Mouse (Mus musculus): ENCODE measurements around the gene Dcst2. TPM values are rescaled to one million over a fixed set of nuclear protein-coding genes. Genes with fewer than 3 reads are reported as not detected.

Gene Dcst2
- not detected in 2 replicates for total RNA-seq (2012; rRNA removed)

DNA sequence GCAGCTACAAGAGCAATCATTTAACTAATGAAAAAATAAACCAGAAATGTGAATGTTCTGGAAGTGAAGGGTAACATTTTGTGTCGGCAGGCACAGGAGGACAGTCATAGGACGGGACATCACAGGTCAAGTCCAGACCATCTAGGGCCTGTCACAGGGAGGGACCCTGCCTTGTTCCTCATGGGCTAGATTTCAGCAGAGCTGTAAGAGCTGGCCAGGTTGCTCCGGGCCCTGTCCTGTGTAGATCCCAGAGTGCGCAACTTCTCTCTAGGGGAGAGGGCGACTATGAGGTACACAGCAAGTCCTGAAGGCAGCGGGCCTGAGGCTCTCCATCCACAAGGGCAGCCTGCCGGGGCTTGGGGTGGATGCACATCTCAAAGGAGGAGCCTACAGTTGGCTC lies at the start of gene Dcst2:
TSS of gene Dcst2 (plus strand) at position 301 of the 400 bp plus-strand sequence.
- Histone ChIP-seq H3K4me3 (ENCODE audit: insufficient read depth in 1 of 2, low read depth in 1 of 2, low read length in 2 of 2, poor library complexity in 1 of 2, severe bottlenecking in 1 of 2) (no peak within 1 kb of the TSS), H3K36me3 (ENCODE audit: control insufficient read depth, insufficient read depth, low read length, poor library complexity, severe bottlenecking) (no peaks in the 10 kb centered on the region), H3K9me3 (ENCODE audit: control insufficient read depth, insufficient read depth, low read depth, low read length) (no peaks in the 10 kb centered on the region), H3K4me1 (ENCODE audit: control insufficient read depth in 2 of 2, insufficient read depth in 2 of 2, low read length in 2 of 2, poor library complexity in 1 of 2) (peaks cover 0 to 4% of the 10 kb centered on the region in 2 experiments; a peak in 1 of 4 replicates), H3K27ac (ENCODE audit: insufficient read depth, low read depth, low read length, poor library complexity, severe bottlenecking) (no peak within 1 kb of the TSS), H3K9ac (ENCODE audit: insufficient read depth, low read depth, low read length, poor library complexity, severe bottlenecking) (no peak within 1 kb of the TSS)
- in situ Hi-C loops (cut with MboI; ENCODE audit: low sequenced_read_pairs in 2 of 2, unreplicated experiment in 2 of 2): no loop called here
- TF ChIP-seq CHD2 (IDR thresholded peaks at IDR 0.05; ENCODE audit: low read depth, low read length): no peak
- no peak for TF ChIP-seq MAFK (IDR thresholded peaks at IDR 0.05; ENCODE audit: insufficient read depth, low read depth, low read length)
- TF ChIP-seq ZNF384 (IDR thresholded peaks at IDR 0.05; ENCODE audit: low read depth, low read length): no peak
- no peak for TF ChIP-seq ZC3H11A (IDR thresholded peaks at IDR 0.05; ENCODE audit: borderline replicate concordance, low read depth, low read length)
- no peak for TF ChIP-seq HCFC1 (IDR thresholded peaks at IDR 0.05; ENCODE audit: borderline replicate concordance, insufficient read depth, low read length)
- no peak for DNase-seq (ENCODE audit: low read depth, low spot score)

DNA sequence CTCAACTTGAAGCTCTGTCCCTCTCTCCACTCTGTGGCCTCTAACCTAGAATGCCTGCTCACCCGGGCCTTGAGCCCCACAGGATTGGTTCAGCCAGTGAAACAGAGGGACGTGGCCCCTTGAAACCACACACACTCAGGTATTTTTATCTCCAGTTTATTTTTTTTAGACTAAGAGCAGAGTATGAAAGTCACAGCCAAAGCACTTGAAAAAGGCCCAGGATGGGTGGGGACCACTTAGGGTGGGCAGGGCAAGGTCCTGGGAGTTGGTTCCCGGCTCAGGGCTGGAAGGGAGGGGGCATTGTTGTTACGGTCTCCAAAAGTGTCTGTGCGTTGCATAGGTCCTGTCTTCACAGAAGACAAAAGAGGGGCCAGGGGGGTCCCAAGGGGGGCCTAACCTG lies 47.4 kb upstream of the Dcst2 start:
- no peak for TF ChIP-seq ZNF384 (IDR thresholded peaks at IDR 0.05; ENCODE audit: low read depth, low read length)
- no peak for TF ChIP-seq MAFK (IDR thresholded peaks at IDR 0.05; ENCODE audit: insufficient read depth, low read depth, low read length)
- TF ChIP-seq ZC3H11A (IDR thresholded peaks at IDR 0.05; ENCODE audit: borderline replicate concordance, low read depth, low read length): no peak
- no peak for TF ChIP-seq CHD2 (IDR thresholded peaks at IDR 0.05; ENCODE audit: low read depth, low read length)
- no peak for TF ChIP-seq HCFC1 (IDR thresholded peaks at IDR 0.05; ENCODE audit: borderline replicate concordance, insufficient read depth, low read length)
- H3K27ac ChIP-seq (ENCODE audit: insufficient read depth, low read depth, low read length, poor library complexity, severe bottlenecking): no peak overlapping the region
- H3K9ac ChIP-seq (ENCODE audit: insufficient read depth, low read depth, low read length, poor library complexity, severe bottlenecking): no peak overlapping the region
- H3K4me1 ChIP-seq (ENCODE audit: control insufficient read depth in 2 of 2, insufficient read depth in 2 of 2, low read length in 2 of 2, poor library complexity in 1 of 2): peaks cover 0 to 22% of the 10 kb centered on the region in 2 experiments; a peak in 2 of 4 replicates
- no peak for DNase-seq (ENCODE audit: low read depth, low spot score)
- H3K4me3 ChIP-seq (ENCODE audit: insufficient read depth in 1 of 2, low read depth in 1 of 2, low read length in 2 of 2, poor library complexity in 1 of 2, severe bottlenecking in 1 of 2): 0 out of 4 replicates have a peak overlapping the region, but pooled peaks of 1 of the 2 experiments have one; percentile 4
- H3K36me3 ChIP-seq (ENCODE audit: control insufficient read depth, insufficient read depth, low read length, poor library complexity, severe bottlenecking): no peaks in the 10 kb centered on the region
- H3K9me3 ChIP-seq (ENCODE audit: control insufficient read depth, insufficient read depth, low read depth, low read length): no peaks in the 10 kb centered on the region
- in situ Hi-C loops (cut with MboI; ENCODE audit: low sequenced_read_pairs in 2 of 2, unreplicated experiment in 2 of 2): no loop called here

DNA sequence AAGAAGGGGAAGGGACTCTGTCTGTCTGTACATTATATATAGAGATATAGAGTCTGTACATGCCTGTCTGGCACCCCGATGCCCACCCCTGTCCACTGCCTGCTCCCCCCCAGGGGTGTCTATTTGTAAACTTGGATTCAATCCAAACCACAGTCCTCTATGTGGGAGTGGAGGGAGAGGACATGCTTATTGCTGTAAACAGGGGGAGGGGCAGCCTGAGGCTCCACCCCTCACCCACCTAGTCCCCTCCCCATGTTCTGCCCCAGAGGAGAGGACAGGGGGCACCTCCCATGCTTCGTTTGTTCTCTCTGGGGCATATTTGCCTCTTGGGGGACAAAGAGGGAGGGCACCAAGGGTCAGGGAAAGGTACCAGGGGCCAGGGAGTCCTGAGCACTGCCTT lies 47.0 kb upstream of the Dcst2 start:
- in situ Hi-C loops (cut with MboI; ENCODE audit: low sequenced_read_pairs in 2 of 2, unreplicated experiment in 2 of 2): no loop called here
- H3K4me1 ChIP-seq (ENCODE audit: control insufficient read depth in 2 of 2, insufficient read depth in 2 of 2, low read length in 2 of 2, poor library complexity in 1 of 2): peaks cover 0 to 22% of the 10 kb centered on the region in 2 experiments; a peak in 2 of 4 replicates
- TF ChIP-seq CHD2 (IDR thresholded peaks at IDR 0.05; ENCODE audit: low read depth, low read length) (no peak), ZNF384 (IDR thresholded peaks at IDR 0.05; ENCODE audit: low read depth, low read length) (no peak), ZC3H11A (IDR thresholded peaks at IDR 0.05; ENCODE audit: borderline replicate concordance, low read depth, low read length) (no peak), MAFK (IDR thresholded peaks at IDR 0.05; ENCODE audit: insufficient read depth, low read depth, low read length) (no peak), HCFC1 (IDR thresholded peaks at IDR 0.05; ENCODE audit: borderline replicate concordance, insufficient read depth, low read length) (no peak)
- H3K36me3 ChIP-seq (ENCODE audit: control insufficient read depth, insufficient read depth, low read length, poor library complexity, severe bottlenecking): no peaks in the 10 kb centered on the region
- no peak overlapping the region; the same call in 1 of the 2 replicates for H3K9ac ChIP-seq (ENCODE audit: insufficient read depth, low read depth, low read length, poor library complexity, severe bottlenecking)
- H3K27ac ChIP-seq (ENCODE audit: insufficient read depth, low read depth, low read length, poor library complexity, severe bottlenecking): 0 out of 2 replicates have a peak overlapping the region, but pooled peaks have one; percentile 7
- no peak for DNase-seq (ENCODE audit: low read depth, low spot score)
- no peaks in the 10 kb centered on the region for H3K9me3 ChIP-seq (ENCODE audit: control insufficient read depth, insufficient read depth, low read depth, low read length)
- H3K4me3 ChIP-seq (ENCODE audit: insufficient read depth in 1 of 2, low read depth in 1 of 2, low read length in 2 of 2, poor library complexity in 1 of 2, severe bottlenecking in 1 of 2): peak overlapping the region; percentile 50 to 66; a peak in 3 of 4 replicates

DNA sequence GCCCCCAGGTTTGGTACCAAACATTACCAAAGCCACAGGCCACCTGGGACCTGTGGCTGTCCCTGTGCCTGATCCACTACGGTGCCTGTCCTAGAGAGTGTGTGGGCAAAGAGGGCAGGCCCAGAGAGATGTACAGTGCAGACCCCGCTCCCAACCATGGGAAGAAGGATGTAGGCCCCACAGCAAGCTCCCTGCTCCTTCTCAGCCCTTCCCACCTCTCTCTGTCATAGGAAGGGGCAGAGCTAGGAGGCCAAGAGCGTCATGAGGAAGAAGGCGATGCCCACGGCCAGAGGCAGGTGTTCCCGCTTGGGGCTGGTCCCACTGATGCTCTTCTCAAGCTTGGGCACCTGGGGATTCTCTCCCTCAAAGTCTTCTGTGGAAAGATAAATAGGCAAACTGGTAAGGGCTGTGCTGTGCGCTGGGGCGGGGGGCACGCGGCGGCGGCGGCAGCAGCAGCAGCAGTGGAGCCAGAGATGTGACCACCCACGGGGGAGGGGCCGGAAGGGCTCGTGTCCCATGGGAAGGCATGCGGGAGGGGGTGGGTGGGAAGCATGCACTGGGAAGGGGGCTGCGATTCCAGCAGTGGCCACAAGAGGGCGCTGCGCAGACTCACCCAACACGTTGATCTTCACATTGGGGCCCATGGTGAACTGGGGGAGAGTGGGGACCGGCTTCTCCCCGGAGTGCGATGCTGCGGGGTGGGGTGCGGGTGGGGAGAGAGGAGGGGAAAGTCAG lies 46.4 kb upstream of the Dcst2 start:
- no peaks in the 10 kb centered on the region for H3K36me3 ChIP-seq (ENCODE audit: control insufficient read depth, insufficient read depth, low read length, poor library complexity, severe bottlenecking)
- H3K9me3 ChIP-seq (ENCODE audit: control insufficient read depth, insufficient read depth, low read depth, low read length): no peaks in the 10 kb centered on the region
- in situ Hi-C loops (cut with MboI; ENCODE audit: low sequenced_read_pairs in 2 of 2, unreplicated experiment in 2 of 2): no loop called here
- peak overlapping the region; percentile 50 to 66 for H3K4me3 ChIP-seq (ENCODE audit: insufficient read depth in 1 of 2, low read depth in 1 of 2, low read length in 2 of 2, poor library complexity in 1 of 2, severe bottlenecking in 1 of 2)
- no peak for DNase-seq (ENCODE audit: low read depth, low spot score)
- H3K27ac ChIP-seq (ENCODE audit: insufficient read depth, low read depth, low read length, poor library complexity, severe bottlenecking): 0 out of 2 replicates have a peak overlapping the region, but pooled peaks have one; percentile 7
- no peak for TF ChIP-seq ZC3H11A (IDR thresholded peaks at IDR 0.05; ENCODE audit: borderline replicate concordance, low read depth, low read length)
- TF ChIP-seq HCFC1 (IDR thresholded peaks at IDR 0.05; ENCODE audit: borderline replicate concordance, insufficient read depth, low read length): 0 out of 2 replicates have a peak, but pooled peaks have one; percentile 38
- H3K4me1 ChIP-seq (ENCODE audit: control insufficient read depth in 2 of 2, insufficient read depth in 2 of 2, low read length in 2 of 2, poor library complexity in 1 of 2): peaks cover 0 to 22% of the 10 kb centered on the region in 2 experiments; a peak in 2 of 4 replicates
- peak overlapping the region; percentile 49; the same call in 1 of the 2 replicates for H3K9ac ChIP-seq (ENCODE audit: insufficient read depth, low read depth, low read length, poor library complexity, severe bottlenecking)

All from ES-E14 (cell line).